Mouse (Mus musculus) embryonic fibroblast, embryonic 13.5 days (primary cell): ENCODE results near the gene Brd3.

Experiments
- CTCF ChIP-seq: IDR thresholded peaks from 2 replicates; pipeline ENCODE4 v1.5.1; 2011; ENCODE audit warnings: mild to moderate bottlenecking, control low read depth, low read length, moderate library complexity, borderline replicate concordance; ENCODE audit not compliant: insufficient read depth
- POLR2A ChIP-seq: IDR thresholded peaks from 2 replicates; pipeline ENCODE4 v1.6.1; 2011; ENCODE audit warnings: low read depth, mild to moderate bottlenecking, control low read depth, low read length, moderate library complexity

DNA sequence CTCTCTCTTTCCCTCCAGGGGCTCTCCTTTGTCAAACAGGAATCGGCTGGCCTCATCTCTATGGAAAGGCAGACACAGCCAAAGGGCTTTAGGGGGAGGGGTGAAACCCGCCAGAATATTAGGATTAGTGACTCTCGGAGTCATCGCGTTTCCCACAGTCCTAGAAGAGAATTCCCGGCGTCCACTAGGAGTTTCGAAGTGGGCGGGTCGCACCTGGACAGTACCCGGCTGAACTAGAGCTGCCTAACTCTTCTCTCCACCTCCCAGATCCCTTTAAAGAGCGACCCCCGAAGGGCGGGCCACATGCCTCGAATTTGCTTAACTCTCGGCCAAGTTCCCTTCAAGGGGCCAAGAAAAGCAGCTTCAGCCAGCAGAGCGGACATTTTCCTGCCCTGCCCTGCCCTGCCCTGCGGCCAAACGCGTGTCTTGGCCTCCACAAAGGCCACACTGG is 82.3 kb downstream of the Brd3 start:
- no peak for TF ChIP-seq CTCF
- no peak for TF ChIP-seq POLR2A
